Mouse (Mus musculus) MEL (cell line): ENCODE data around the gene Ccs. TPM values are rescaled to one million over a fixed set of nuclear protein-coding genes. Genes with fewer than 3 reads are reported as not detected.

Experiments
- DNase-seq: peaks from one replicate; pipeline ENCODE4 v3.0.0; 2011; ENCODE audit warnings: low read depth, low spot score
- H3K27ac ChIP-seq: 2 replicates; pipeline ENCODE4 v1.5.1; 2012; ENCODE audit warnings: low read depth, mild to moderate bottlenecking, control low read depth, low read length, moderate library complexity; ENCODE audit not compliant: control insufficient read depth
- H3K27me3 ChIP-seq, 2 experiments: fragments of 150-350 bp in 1 of 2; sonication (generic) in 1 of 2; 2 replicates each; pipeline ENCODE4 v1.6.1; 2012; ENCODE audit warnings: low read length in 2 of 2, mild to moderate bottlenecking in 2 of 2, improper control_type of control experiment in 1 of 2, moderate library complexity in 1 of 2; ENCODE audit not compliant: insufficient read depth in 2 of 2, control insufficient read depth in 1 of 2
- H3K36me3 ChIP-seq, 2 experiments: 2 replicates each; pipeline ENCODE4 v1.6.1; 2012 to 2014; ENCODE audit warnings: low read length in 2 of 2, improper control_type of control experiment in 1 of 2, inconsistent platforms in 1 of 2, mild to moderate bottlenecking in 1 of 2; ENCODE audit not compliant: insufficient read depth in 2 of 2, control insufficient read depth in 1 of 2
- H3K4me1 ChIP-seq, 2 experiments: fragments of 150-350 bp in 1 of 2; sonication (generic) in 1 of 2; 2 replicates each; pipeline ENCODE4 v1.6.1; 2012; ENCODE audit warnings: low read length in 2 of 2, improper control_type of control experiment in 1 of 2, mild to moderate bottlenecking in 1 of 2; ENCODE audit not compliant: insufficient read depth in 2 of 2, control insufficient read depth in 1 of 2
- H3K4me3 ChIP-seq, 2 experiments: fragments of 150-350 bp in 1 of 2; sonication (generic) in 1 of 2; 2 replicates each; pipeline ENCODE4 v1.5.1; 2012; ENCODE audit warnings: low read depth in 2 of 2, low read length in 2 of 2, mild to moderate bottlenecking in 2 of 2, moderate library complexity in 2 of 2, control low read depth in 1 of 2, improper control_type of control experiment in 1 of 2; ENCODE audit not compliant: control insufficient read depth in 1 of 2, insufficient read depth in 1 of 2
- H3K79me2 ChIP-seq: 2 replicates; pipeline ENCODE4 v1.6.1; 2012; ENCODE audit warnings: mild to moderate bottlenecking, low read length, moderate library complexity; ENCODE audit not compliant: control insufficient read depth, poor library complexity, insufficient read depth
- H3K9ac ChIP-seq: 2 replicates; pipeline ENCODE4 v1.6.1; 2012; ENCODE audit warnings: low read depth, mild to moderate bottlenecking, control low read depth, low read length, moderate library complexity; ENCODE audit not compliant: control insufficient read depth, poor library complexity, severe bottlenecking
- H3K9me3 ChIP-seq: fragments of 150-350 bp; sonication (generic); replicated peaks from 2 replicates; pipeline ENCODE4 v1.6.1; 2012; ENCODE audit warnings: mild to moderate bottlenecking, low read length, improper control_type of control experiment, moderate library complexity; ENCODE audit not compliant: insufficient read depth
- BHLHE40 ChIP-seq: IDR thresholded peaks from 2 replicates; pipeline ENCODE4 v1.6.1; 2012; ENCODE audit warnings: low read depth, mild to moderate bottlenecking, inconsistent platforms, low read length, improper control_type of control experiment, borderline replicate concordance
- CHD1 ChIP-seq: IDR thresholded peaks from 2 replicates; pipeline ENCODE4 v1.6.1; 2012; ENCODE audit warnings: low read depth, mild to moderate bottlenecking, inconsistent platforms, low read length, improper control_type of control experiment
- CHD2 ChIP-seq: IDR thresholded peaks from 2 replicates; pipeline ENCODE4 v1.6.1; 2011; ENCODE audit warnings: low read length, improper control_type of control experiment
- ELF1 ChIP-seq: IDR thresholded peaks from 2 replicates; pipeline ENCODE4 v1.6.1; 2014; ENCODE audit warnings: low read depth, mild to moderate bottlenecking, inconsistent platforms, low read length, improper control_type of control experiment, moderate library complexity
- GABPA ChIP-seq: IDR thresholded peaks from 2 replicates; pipeline ENCODE4 v1.6.1; 2012; ENCODE audit warnings: low read depth, mild to moderate bottlenecking, inconsistent platforms, low read length, improper control_type of control experiment, moderate library complexity
- JUND ChIP-seq: IDR thresholded peaks from 2 replicates; pipeline ENCODE4 v1.6.1; 2011; ENCODE audit warnings: low read depth, mild to moderate bottlenecking, improper control_type of control experiment, low read length
- MAFK ChIP-seq: IDR thresholded peaks from 2 replicates; pipeline ENCODE4 v1.6.1; 2011; ENCODE audit warnings: low read depth, mild to moderate bottlenecking, low read length, improper control_type of control experiment, borderline replicate concordance
- MAX ChIP-seq: IDR thresholded peaks from 2 replicates; pipeline ENCODE4 v1.6.1; 2011; ENCODE audit warnings: low read length, improper control_type of control experiment
- MEF2A ChIP-seq: IDR thresholded peaks from 2 replicates; pipeline ENCODE4 v1.6.1; 2014; ENCODE audit warnings: low read depth, mild to moderate bottlenecking, inconsistent platforms, low read length, improper control_type of control experiment; ENCODE audit not compliant: poor library complexity, insufficient replicate concordance, severe bottlenecking; ENCODE audit errors: extremely low read depth
- MXI1 ChIP-seq: IDR thresholded peaks from 2 replicates; pipeline ENCODE4 v1.6.1; 2011; ENCODE audit warnings: mild to moderate bottlenecking, low read depth, low read length, improper control_type of control experiment
- NELFE ChIP-seq: IDR thresholded peaks from 2 replicates; pipeline ENCODE4 v1.6.1; 2011; ENCODE audit warnings: low read depth, low read length, improper control_type of control experiment
- POLR2A ChIP-seq, 2 experiments: IDR thresholded peaks; 2 replicates each; pipeline ENCODE4 v1.6.1; 2011 to 2012; ENCODE audit warnings: low read length in 2 of 2, mild to moderate bottlenecking in 2 of 2, control low read depth in 1 of 2, improper control_type of control experiment in 1 of 2, low read depth in 1 of 2, moderate library complexity in 1 of 2; ENCODE audit not compliant: control insufficient read depth in 1 of 2, insufficient read depth in 1 of 2, poor library complexity in 1 of 2
- POLR2AphosphoS2 ChIP-seq: IDR thresholded peaks from 2 replicates; pipeline ENCODE4 v1.6.1; 2011; ENCODE audit warnings: low read length, improper control_type of control experiment
- POLR2AphosphoS5 ChIP-seq: IDR thresholded peaks from 2 replicates; pipeline ENCODE4 v1.6.1; 2012; ENCODE audit warnings: low read depth, borderline replicate concordance, mild to moderate bottlenecking, inconsistent platforms, low read length, moderate library complexity, mixed read lengths
- RAD21 ChIP-seq: IDR thresholded peaks from 2 replicates; pipeline ENCODE4 v1.6.1; 2011; ENCODE audit warnings: mild to moderate bottlenecking, low read depth, low read length, improper control_type of control experiment
- RCOR1 ChIP-seq: IDR thresholded peaks from 2 replicates; pipeline ENCODE4 v1.6.1; 2012; ENCODE audit warnings: low read depth, mild to moderate bottlenecking, inconsistent platforms, low read length, improper control_type of control experiment
- SIN3A ChIP-seq: IDR thresholded peaks from 2 replicates; pipeline ENCODE4 v1.6.1; 2012; ENCODE audit warnings: low read length, improper control_type of control experiment, inconsistent platforms
- TAL1 ChIP-seq: IDR thresholded peaks from 2 replicates; pipeline ENCODE4 v1.6.1; 2012; ENCODE audit warnings: mild to moderate bottlenecking, inconsistent platforms, low read length, moderate library complexity, mixed read lengths
- ZKSCAN1 ChIP-seq: IDR thresholded peaks from 2 replicates; pipeline ENCODE4 v1.6.1; 2012; ENCODE audit warnings: low read depth, mild to moderate bottlenecking, inconsistent platforms, low read length, improper control_type of control experiment, moderate library complexity
- ZMIZ1 ChIP-seq: IDR thresholded peaks from 2 replicates; pipeline ENCODE4 v1.6.1; 2012; ENCODE audit warnings: low read depth, mild to moderate bottlenecking, inconsistent platforms, low read length, improper control_type of control experiment, moderate library complexity
- polyA plus RNA-seq, 2 experiments: library from polyadenylated mRNA; stranded (reverse) in 1 of 2; unstranded in 1 of 2; fragments of >175 nt in 1 of 2; fragments of >200 nt in 1 of 2; gene quantifications; 2 replicates each; pipeline versions ENCODE4 v1.2.1 to v1.2.4; 2012; ENCODE audit warnings: low replicate concordance in 2 of 2, low read depth in 1 of 2; ENCODE audit not compliant: insufficient read length in 2 of 2, insufficient read depth in 1 of 2, missing spikeins in 1 of 2
- total RNA-seq: library from RNA; depleted of rRNA; stranded (reverse); fragments of 300-350 nt; gene quantifications from 2 replicates; pipeline ENCODE4 v1.2.3, GENCODE M21; 2012

Gene Ccs
- total and polyA plus RNA-seq, 3 experiments = 48.3 to 56.6 TPM; not detected in 1

DNA sequence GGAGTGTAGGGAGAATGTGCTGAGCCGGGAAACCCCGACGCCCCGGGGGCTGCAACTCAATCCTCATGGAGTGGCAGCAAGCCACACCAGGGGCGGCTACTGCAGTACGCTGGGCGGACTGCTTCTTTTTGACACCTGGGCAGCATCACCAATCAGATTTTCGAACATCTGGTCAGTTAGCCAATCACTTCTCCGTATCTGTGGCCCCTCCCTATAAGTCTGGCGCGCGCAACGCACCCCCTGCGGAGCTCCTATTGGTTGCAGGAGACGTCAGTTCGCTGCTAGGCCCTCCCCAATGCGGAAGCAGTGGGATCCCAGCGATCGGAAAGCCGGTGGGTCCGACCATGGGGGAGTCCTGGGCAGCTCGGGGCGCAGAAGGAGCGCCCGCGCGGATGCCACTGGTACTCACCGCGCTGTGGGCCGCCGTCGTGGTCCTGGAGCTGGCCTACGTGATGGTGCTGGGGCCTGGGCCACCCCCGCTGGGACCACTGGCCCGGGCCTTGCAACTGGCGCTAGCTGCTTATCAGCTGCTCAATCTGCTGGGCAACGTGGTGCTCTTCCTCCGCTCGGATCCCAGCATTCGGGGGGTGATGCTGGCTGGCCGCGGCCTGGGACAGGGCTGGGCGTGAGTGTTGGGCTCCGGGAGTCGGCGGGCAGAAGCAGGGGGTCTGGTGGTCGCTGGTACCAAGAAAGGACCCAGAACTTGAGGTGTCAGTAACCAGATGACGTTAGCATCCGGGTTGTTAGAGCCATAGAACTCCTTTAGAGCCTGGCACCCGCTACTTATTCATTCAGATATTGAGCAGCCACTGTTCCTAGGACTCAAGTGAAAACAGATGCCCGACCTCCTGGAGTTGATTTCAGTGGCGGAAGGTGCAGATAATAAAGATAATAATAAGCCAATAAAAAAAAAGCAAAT lies 39.5 kb upstream of the Ccs start, which contains the start of gene Zdhhc24 (continued):
- TF ChIP-seq RCOR1 (no peak), JUND (no peak), SIN3A (peak; percentile 81; the same call in 1 of the 2 replicates), CHD1 (no peak), RAD21 (no peak), MEF2A (no peak), POLR2AphosphoS5 (no peak; the same call in 1 of the 2 replicates), POLR2AphosphoS2 (peak; percentile 66; the same call in 1 of the 2 replicates), ZKSCAN1 (no peak), MAFK (no peak), BHLHE40 (no peak), CHD2 (peak; percentile 62; the same call in 1 of the 2 replicates), TAL1 (no peak), POLR2A (IDR thresholded peaks at IDR 0.05; ENCODE audit: control insufficient read depth in 1 of 2, insufficient read depth in 1 of 2, low read depth in 1 of 2, low read length in 2 of 2, poor library complexity in 1 of 2) (peak; percentile 73 to 93; a peak in 3 of 4 replicates), NELFE (peak; percentile 91), GABPA (no peak), MXI1 (peak; percentile 85), MAX (no peak), ELF1 (peak; percentile 98), ZMIZ1 (0 out of 2 replicates have a peak, but pooled peaks have one; percentile 54)

DNA sequence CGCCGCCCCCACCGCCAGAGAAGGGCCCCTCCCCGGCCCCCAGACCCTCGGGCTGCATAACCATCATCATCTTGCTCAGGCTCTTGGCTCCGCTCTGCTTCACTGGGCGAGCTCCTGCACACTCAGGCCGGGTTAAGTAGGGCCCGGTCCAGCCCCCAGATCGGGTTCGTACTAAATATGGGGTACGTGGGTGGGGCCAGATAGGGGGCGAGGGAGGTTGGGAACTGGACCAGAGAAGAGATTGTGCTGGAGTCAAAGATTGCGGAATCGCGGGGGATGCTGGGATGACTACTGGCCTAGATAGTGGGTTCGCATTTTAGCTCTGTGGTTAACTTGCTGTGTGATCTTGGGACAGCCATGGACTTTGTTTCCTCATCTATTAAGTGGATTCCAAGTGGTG lies 38.7 kb upstream of the Ccs start, which contains the start of gene Actn3:
Actn3 (minus strand) TSS at position 125 of the 400 bp plus-strand sequence.
- no peak for DNase-seq
- peak within 1 kb of the TSS; percentile 88 to 94 for H3K4me3 ChIP-seq

More for the DNA sequence above, 38.7 kb upstream of the Ccs start, which contains the start of gene Actn3:
- H3K27me3 ChIP-seq = no peaks in the 10 kb centered on the region; a peak in 1 of 4 replicates
- peak; percentile 50; the same call in 1 of the 2 replicates for TF ChIP-seq RCOR1
- no peak for TF ChIP-seq ZKSCAN1
- TF ChIP-seq, all 39 proteins: peak for 1
- peaks cover 0 to 17% of the 10 kb centered on the region in 2 experiments; a peak in 2 of 4 replicates for H3K4me1 ChIP-seq
- H3K27ac ChIP-seq = peak within 1 kb of the TSS; percentile 66
- peaks cover 0 to 9% of the 10 kb centered on the region in 2 experiments; a peak in 2 of 4 replicates for H3K36me3 ChIP-seq
- H3K9ac ChIP-seq = peak within 1 kb of the TSS; percentile 95
- H3K9me3 ChIP-seq = no peaks in the 10 kb centered on the region
- peaks cover 16% of the 10 kb centered on the region for H3K79me2 ChIP-seq
